Mouse (Mus musculus) heart, postnatal 4 days (tissue): ENCODE measurements around the gene Atoh8. TPM values are rescaled to one million over a fixed set of nuclear protein-coding genes. Genes with fewer than 3 reads are reported as not detected.

ENCODE experiments used
- DNase-seq: peaks from one replicate; pipeline ENCODE4 v3.0.0; 2021
- total RNA-seq, 2 experiments: library from RNA; stranded (reverse); gene quantifications; 2 replicates each; pipeline ENCODE4 v1.2.3; 2021

Atoh8 gene
- total RNA-seq, 2 experiments from 2014 or later: 7.2 to 8.6 TPM

DNA sequence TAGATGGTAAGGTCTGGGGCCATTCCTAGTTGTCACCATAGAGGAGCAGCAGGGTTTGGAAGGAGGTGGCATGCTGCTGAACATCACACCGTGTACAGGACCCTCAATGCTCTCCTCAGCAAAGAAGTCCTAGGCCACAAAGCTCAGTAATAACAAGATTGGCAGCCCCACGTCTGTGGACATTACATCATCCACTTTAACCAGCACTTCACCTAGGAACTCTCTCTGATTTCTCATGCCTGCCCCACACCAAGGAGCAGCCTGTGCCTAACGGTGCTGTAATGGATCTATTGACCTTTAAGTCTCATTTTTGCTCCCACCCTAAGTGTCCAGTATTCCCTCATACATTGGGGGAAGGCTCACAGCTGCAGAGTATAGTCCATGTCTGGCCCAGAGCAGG, 9.7 kb downstream of the Atoh8 start:
- no peak for DNase-seq

DNA sequence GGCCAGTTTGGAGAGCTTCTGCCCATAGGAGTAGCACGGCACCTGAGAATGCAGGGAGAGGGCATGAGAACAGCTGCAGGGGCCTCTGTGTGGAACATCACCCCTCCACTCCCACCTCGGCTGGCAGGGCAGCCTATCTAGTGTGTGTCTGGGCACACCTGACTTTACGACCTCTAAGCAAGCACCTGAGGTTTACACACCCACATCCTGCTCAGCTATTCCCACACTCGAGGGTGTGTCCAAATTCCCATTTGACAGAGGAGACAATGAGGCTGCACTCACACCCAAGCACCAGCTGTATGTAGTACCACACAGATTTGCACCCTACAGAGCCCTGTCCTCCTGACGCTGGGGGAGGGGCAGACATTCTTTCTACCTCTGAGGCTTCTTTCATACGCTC, 11.5 kb downstream of the Atoh8 start:
- no peak for DNase-seq

GRCm38 (mm10) chr6:72222876-72223275, 12.5 kb downstream of the Atoh8 start:
- DNase-seq: no peak

GRCm38 (mm10) chr6:72222271-72222724, 13.1 kb downstream of the Atoh8 start:
- no peak for DNase-seq

- no peak for DNase-seq
Observed at GRCm38 (mm10) chr6:72221271-72221670, 14.1 kb downstream of the Atoh8 start.

DNA sequence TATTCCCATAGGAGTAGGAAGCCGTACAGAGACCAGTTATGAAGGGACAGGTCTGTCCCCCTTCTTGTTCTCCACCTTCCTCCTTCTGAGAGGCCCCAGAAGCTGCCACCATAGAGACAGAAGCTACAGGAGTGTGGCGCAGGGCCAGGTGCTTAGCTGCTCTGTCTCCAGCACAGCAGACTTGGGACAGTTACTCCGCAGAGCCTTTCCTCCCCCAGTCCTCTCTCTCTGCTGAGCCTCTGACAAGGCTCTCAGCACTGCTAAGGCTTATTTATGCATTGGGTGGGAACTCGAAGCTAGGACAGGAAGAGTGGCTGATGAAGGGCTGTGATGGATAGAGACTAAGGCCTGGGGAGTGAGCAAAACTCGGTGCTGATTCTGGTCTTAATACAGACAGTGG, 15.8 kb downstream of the Atoh8 start:
- DNase-seq: peak; percentile 53

GRCm38 (mm10) chr6:72218281-72218680, 17.1 kb downstream of the Atoh8 start:
- no peak for DNase-seq

DNA sequence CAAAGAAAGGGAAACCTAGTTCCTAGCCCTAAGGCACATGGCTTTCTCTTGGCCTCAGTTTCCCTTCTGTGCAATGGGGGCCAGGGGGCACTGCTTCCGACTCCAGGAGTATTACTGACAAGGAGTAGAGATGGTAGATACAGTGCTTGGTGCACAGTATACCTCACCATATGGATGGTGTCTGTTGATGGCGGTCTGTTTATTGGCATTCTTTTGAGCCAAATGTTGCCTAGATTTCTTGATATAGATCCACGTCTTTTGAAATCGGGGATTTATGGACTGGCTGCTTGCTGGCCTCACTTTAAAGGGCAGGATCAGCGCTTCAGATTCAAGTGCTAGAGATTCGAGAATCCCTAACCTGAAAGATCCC, 18.0 kb downstream of the Atoh8 start:
- DNase-seq: no peak

- peak; percentile 100 for DNase-seq
Observed at GRCm38 (mm10) chr6:72216681-72217414, 18.5 kb downstream of the Atoh8 start.

GRCm38 (mm10) chr6:72215582-72215981, 19.8 kb downstream of the Atoh8 start:
- DNase-seq: peak; percentile 70

DNA sequence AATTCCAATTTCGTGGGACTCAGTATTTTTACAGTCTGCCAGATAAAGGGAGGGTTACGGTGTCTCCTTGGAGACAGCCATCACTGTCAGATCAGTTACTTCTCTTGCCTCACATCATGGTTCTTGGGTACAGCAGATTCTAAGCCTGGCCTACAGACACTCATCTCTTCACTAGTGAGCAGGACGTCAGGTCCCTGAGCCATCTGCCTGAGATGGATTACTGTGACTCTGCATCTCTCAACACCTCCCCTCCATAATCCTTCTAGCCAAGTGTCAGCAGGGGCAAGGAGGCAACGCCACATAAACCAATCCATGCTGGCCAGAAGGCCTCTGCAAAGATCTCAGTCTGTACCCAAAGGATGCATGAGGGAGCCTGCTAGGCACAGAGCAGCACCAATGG, 24.0 kb downstream of the Atoh8 start:
- no peak for DNase-seq

DNA sequence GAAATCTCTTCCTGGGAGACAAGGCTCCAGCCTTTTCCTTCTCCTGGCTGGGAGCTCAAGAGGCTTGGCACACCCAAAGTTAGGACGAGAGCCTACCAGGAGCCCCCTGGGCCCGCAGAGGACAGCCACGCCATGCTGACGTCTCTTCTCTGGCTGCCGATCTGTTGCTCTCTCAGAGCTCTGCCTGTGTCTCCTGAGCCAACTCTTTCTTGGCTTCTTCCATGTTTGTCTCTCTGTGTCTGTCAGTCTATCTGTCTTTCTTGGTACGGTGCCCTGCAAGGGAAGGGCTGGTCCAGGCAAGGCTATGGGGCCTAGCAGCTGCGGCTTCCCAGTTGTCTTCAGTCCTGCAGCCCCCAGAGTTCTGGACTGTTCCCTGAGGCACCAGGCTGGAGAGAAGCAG, 24.6 kb downstream of the Atoh8 start:
- peak; percentile 46 for DNase-seq

DNA sequence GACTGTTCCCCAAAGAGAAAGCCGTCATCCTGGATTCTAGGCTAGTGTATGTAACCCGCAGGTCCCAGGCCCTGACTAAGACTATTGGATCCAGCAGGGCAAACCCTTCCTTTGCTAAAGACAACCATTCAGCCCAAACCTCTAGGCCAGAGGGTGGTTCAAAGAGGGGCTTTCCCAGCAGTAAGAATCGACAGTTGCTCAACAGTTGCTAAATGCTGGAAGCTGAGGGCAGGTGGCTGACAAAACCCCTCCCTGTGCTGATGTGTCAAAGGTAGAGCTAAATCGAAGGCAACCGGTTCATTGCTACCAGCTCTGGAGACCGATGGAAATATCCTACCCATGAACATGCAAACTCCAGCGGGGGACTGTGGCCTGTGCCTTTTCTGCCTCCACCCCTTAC, 25.6 kb downstream of the Atoh8 start:
- no peak for DNase-seq

DNA sequence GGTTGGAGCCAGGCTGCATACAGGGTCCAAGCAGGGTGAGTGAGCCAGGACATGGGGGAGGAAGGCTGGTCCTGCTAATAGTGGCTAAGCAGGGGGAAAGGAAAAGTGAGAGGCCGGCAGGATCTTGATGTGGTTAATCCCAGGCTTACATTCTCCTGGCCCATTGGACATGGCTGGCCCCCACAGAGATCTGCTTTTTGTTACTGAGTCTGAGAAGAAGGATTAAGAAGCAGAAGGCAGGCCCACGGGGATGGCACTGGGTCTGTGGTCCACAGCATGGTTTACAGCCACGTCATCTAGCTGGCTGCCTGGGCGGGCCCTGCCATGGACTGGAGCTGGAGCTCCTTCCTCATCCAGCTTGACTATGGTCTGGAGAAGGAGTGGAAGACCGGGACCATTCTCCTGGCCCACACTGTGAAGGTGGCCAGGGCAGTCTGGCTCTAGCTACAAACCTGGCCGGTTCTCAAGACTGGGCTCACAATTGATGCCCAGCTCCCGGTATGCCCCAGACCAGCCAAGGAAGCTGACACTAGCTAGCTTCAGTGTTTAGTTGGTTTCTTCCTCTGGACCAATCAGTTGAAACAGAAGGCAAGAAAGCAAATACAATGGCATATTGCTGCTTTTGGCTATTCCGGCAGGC, 26.9 kb downstream of the Atoh8 start:
- no peak for DNase-seq

DNA sequence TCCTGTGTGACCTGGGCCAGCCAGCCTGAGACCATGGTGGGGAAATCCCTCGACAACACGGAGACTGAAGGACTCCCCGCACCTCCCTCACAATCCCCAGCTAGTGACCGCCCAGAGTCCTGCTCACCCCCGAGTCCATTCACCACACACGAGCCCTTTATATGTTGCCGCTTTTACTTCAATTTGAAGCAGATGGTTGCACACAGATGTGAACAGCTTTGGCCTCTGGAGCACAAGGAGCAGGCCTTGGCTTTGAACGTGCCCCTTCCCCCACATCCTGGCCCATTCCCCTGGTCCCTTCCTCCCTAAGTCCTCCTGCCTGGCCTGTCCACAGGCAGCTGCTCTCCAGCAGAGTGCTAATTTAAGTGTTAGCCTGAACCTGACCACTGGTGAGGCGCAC, 29.4 kb downstream of the Atoh8 start:
- no peak for DNase-seq

DNA sequence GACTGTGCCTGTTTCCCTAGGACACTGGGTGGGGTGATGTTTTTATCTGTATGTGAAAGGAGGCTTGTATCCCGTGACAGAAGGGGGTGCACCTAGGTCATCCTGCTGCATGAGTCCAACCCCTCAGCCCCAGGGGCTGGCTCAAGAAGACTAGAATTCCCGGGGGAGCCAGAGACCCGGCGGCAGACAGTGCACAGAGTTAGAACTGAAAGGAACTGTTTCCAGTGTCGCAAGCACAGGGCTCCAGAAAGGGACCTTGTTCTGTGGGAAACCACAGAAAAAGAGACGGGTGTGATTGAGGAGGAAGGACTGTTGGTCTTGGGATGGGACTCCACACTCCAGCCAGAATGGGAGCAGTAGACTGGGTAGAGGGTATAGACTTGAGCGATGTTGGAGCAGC, 30.5 kb downstream of the Atoh8 start:
- DNase-seq: no peak

GRCm38 (mm10) chr6:72203279-72203678, 32.1 kb downstream of the Atoh8 start:
- no peak for DNase-seq

DNA sequence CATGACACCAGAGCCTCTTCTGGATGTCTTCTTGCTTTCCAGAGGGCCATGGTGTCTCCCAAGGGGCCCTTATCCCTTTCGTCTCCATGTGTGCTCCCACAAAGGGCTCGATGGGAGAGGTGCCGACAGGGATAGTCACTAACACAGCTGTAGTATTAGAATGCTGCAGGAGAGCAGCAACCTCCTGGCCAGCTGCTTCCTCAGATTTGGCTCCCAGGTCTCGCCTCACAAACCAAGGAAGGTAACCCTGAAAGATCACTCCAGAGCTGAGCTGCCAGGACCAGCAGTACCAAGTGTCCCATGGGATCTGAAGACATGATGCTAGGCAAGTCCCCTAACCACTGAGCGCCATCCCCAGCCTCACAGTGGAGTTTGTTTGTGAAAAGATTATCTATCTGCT, 32.6 kb downstream of the Atoh8 start:
- no peak for DNase-seq

DNA sequence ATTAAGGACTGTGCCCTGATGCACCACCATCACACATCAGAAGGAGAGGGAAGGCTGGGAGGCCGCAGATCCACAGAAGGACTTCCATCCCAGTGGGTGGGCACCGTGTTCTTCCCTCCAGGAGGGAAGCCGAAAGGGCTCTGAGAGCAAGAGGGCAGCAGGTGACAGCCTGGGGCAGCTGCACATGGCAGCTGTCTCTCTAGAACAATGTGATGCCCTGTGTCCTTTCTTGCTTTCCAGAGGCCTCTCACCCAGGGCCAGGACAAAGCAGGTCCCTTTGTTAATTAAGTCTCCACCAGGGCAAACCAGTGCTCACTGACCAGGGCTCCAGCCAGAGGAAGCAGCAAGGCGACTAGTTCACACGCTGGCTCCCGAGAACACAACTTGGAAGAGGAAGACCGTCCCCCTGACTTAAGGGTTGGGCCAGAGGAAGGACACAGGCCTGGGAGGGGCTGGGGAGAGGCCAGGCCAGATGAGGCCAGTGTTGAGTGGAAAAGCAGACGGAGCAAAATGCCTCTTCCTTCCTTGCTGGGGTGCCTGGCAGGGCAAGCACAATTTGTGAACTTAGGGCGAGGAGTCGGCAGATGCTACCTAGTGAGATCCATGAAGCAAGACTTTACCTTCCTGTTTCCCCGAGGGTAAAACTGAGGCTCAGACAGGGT, 34.7 kb downstream of the Atoh8 start:
- DNase-seq: peak; percentile 45

- no peak for DNase-seq
Observed at GRCm38 (mm10) chr6:72197515-72197914, 37.9 kb downstream of the Atoh8 start.

DNA sequence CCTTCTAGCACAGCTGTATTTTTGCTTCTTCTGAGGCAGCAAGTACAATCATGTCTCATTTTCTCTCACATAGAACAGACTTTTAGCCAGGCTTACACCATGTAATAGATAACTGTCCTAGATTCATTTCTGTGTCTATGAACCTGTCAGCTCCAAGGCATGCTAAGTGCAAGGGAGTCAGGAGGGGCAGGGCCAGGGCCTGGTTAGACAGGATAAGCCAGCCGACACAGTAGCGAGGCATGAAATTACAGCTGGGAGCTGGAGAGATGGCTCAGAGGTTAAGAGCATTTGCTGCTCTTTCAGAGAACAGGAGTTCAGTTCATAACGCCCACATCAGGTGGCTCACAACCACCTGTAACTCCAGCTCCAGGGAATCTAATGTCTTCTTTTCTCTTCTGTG, 38.7 kb downstream of the Atoh8 start:
- no peak for DNase-seq

DNA sequence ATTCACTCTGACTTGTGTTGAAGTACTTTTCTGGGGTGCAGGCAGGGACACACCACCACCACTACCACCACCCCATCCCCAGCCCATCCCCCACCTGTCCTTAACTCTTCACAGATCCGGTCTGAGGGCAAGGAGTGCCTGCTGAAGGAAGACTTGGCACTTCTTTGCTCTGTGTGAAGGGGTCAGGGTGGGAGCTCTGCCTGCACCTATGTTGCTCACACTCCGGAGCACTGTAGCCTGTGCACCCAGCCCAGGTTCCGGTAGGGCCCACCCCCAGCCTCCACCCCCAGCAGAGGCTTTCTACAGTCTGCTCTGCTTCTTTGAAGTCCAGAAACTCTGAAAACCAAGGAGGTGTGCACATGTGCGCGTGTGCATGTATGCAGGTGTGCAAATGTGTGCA, 44.8 kb downstream of the Atoh8 start:
- no peak for DNase-seq

DNA sequence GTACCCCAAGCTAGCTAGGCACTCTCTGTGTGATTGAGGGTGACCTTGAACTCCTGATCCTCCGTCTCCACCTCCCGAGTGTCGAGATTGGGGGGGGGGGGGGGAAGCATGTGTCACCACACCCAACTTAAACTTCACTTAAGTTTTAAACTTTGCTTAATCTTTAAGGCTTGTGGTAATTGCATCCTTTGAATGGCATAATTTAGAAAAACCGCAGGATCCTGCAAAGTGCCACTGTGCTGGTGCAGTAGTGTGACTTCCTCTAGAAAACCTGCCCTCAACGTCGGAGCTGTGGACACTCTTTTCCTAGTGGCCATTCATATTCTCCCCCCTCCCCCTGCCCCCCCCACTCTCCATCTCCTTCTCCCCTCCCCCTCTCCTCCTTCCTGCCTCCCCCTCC, 45.3 kb downstream of the Atoh8 start:
- DNase-seq: no peak
